Mouse (Mus musculus) kidney, embryonic 14.5 days (tissue): ENCODE measurements around the gene Dpm3. TPM values are rescaled to one million over a fixed set of nuclear protein-coding genes. Genes with fewer than 3 reads are reported as not detected.
"Not testable (repeated sequence)": the region's sequence is repeated elsewhere in the genome, so short reads cannot be mapped to it uniquely, and the experiment has no call there.

Source experiments
- ATAC-seq: fragments of 200-750 bp; cut with Nextera tagmentation; 2 replicates; pipeline ENCODE4 v1.8.0; 2017; ENCODE audit warnings: moderate number of reproducible peaks, mild to moderate bottlenecking, moderate TSS enrichment, moderate library complexity; ENCODE audit not compliant: low FRiP score, low TSS enrichment
- H3K27ac ChIP-seq: fragments of 300-500 bp; sonication (generic); 2 replicates; pipeline ENCODE4 v1.5.1; 2014; ENCODE audit warnings: low read depth, mild to moderate bottlenecking, low read length, moderate library complexity, mixed read lengths
- H3K27me3 ChIP-seq: fragments of 300-500 bp; sonication (generic); 2 replicates; pipeline ENCODE4 v1.6.1; 2014; ENCODE audit warnings: mild to moderate bottlenecking, low read length; ENCODE audit not compliant: control insufficient read depth, insufficient read depth
- H3K36me3 ChIP-seq: fragments of 300-500 bp; sonication (generic); 2 replicates; pipeline ENCODE4 v1.6.1; 2014; ENCODE audit warnings: low read length, mixed read lengths; ENCODE audit not compliant: control insufficient read depth, insufficient read depth
- H3K4me1 ChIP-seq: fragments of 300-500 bp; sonication (generic); 2 replicates; pipeline ENCODE4 v1.6.1; 2014; ENCODE audit warnings: low read length, mixed read lengths; ENCODE audit not compliant: control insufficient read depth, insufficient read depth
- H3K4me2 ChIP-seq: fragments of 300-500 bp; sonication (generic); replicated peaks from 2 replicates; pipeline ENCODE4 v1.6.1; 2014; ENCODE audit warnings: low read depth, mild to moderate bottlenecking, low read length
- H3K4me3 ChIP-seq: fragments of 300-500 bp; sonication (generic); 2 replicates; pipeline ENCODE4 v1.5.1; 2014; ENCODE audit warnings: mild to moderate bottlenecking, low read length
- H3K9ac ChIP-seq: fragments of 300-500 bp; sonication (generic); 2 replicates; pipeline ENCODE4 v1.6.1; 2014; ENCODE audit warnings: low read depth, mild to moderate bottlenecking, low read length, moderate library complexity
- H3K9me3 ChIP-seq: fragments of 300-500 bp; sonication (generic); 2 replicates; pipeline ENCODE4 v1.6.1; 2016; ENCODE audit warnings: low read length; ENCODE audit not compliant: control insufficient read depth
- WGBS: fragments of 180-500 bp; shearing (Covaris S2); extraction: QIAGEN DNeasy Blood & Tissue Kit; methylation state at CpG from one replicate; pipeline ENCODE4 v1.1.7; 2014; 5-methylcytosine and 5-hydroxymethylcytosine counted together
- polyA plus RNA-seq: library from polyadenylated mRNA; unstranded; fragments of >200 nt; fragmentation: Nextera tagmentation; extraction: Ambion mirVana; gene quantifications from 2 replicates; pipeline ENCODE4 v1.2.1, GENCODE M21; 2014

The Dpm3 gene
- 134 and 200 TPM in 2 replicates for polyA plus RNA-seq

GRCm38 (mm10) chr3:89259076-89259475 lies at the start of gene Dpm3:
TSS of gene Dpm3 (plus strand) at chr3:89259358.
- H3K9me3 ChIP-seq, result no peaks in the 10 kb centered on the region
- H3K27me3 ChIP-seq, result no peaks in the 10 kb centered on the region
- ATAC-seq, result no peak
- no peak within 1 kb of the TSS for H3K4me2 ChIP-seq
- 31% methylated on average over 7 of the region's 7 CpGs for WGBS
- H3K36me3 ChIP-seq, result no peaks in the 10 kb centered on the region
- no peak within 1 kb of the TSS for H3K9ac ChIP-seq
- no peaks in the 10 kb centered on the region for H3K4me1 ChIP-seq
- H3K4me3 ChIP-seq, result no peak within 1 kb of the TSS
- H3K27ac ChIP-seq, result no peak within 1 kb of the TSS

GRCm38 (mm10) chr3:89209731-89210130 lies 49.4 kb upstream of the Dpm3 start:
- Histone ChIP-seq H3K4me2 (no peak overlapping the region), H3K9ac (no peak overlapping the region), H3K4me1 (peaks cover 9% of the 10 kb centered on the region; the same call in 1 of the 2 replicates), H3K27me3 (no peaks in the 10 kb centered on the region), H3K36me3 (peaks cover 49% of the 10 kb centered on the region), H3K4me3 (no peak overlapping the region), H3K9me3 (no peaks in the 10 kb centered on the region), H3K27ac (no peak overlapping the region)
- WGBS, result 85% methylated on average over 7 of the region's 7 CpGs
- no peak for ATAC-seq

GRCm38 (mm10) chr3:89210162-89210561 lies 49.0 kb upstream of the Dpm3 start:
- Histone ChIP-seq H3K4me1 (peaks cover 13% of the 10 kb centered on the region; the same call in 1 of the 2 replicates), H3K4me3 (no peak overlapping the region), H3K36me3 (peaks cover 49% of the 10 kb centered on the region), H3K9me3 (no peaks in the 10 kb centered on the region), H3K27me3 (no peaks in the 10 kb centered on the region), H3K27ac (no peak overlapping the region), H3K4me2 (no peak overlapping the region), H3K9ac (no peak overlapping the region)
- WGBS, result 76% methylated on average over 13 of the region's 13 CpGs
- no peak for ATAC-seq

- Histone ChIP-seq H3K4me1 (peaks cover 19% of the 10 kb centered on the region), H3K4me2 (no peak overlapping the region), H3K36me3 (peaks cover 49% of the 10 kb centered on the region), H3K4me3 (no peak overlapping the region), H3K9ac (no peak overlapping the region), H3K27me3 (no peaks in the 10 kb centered on the region), H3K27ac (no peak overlapping the region), H3K9me3 (no peaks in the 10 kb centered on the region)
- no peak for ATAC-seq
- WGBS, result 69% methylated on average over 7 of the region's 7 CpGs
Measured at GRCm38 (mm10) chr3:89210731-89211130, 48.4 kb upstream of the Dpm3 start.

- H3K9ac ChIP-seq, result peak overlapping the region; percentile 76
- H3K9me3 ChIP-seq, result no peaks in the 10 kb centered on the region
- H3K4me3 ChIP-seq, result peak overlapping the region; percentile 95
- H3K27me3 ChIP-seq, result no peaks in the 10 kb centered on the region
- peak overlapping the region; percentile 86 for H3K4me2 ChIP-seq
- peaks cover 24% of the 10 kb centered on the region for H3K4me1 ChIP-seq
- WGBS, result under 1% methylated on average over 67 of the region's 69 CpGs
- peak overlapping the region; percentile 91 for H3K27ac ChIP-seq
- peaks cover 20% of the 10 kb centered on the region for H3K36me3 ChIP-seq
- peak; percentile 91 for ATAC-seq
Measured at GRCm38 (mm10) chr3:89213803-89214530, 45.2 kb upstream of the Dpm3 start.

DNA sequence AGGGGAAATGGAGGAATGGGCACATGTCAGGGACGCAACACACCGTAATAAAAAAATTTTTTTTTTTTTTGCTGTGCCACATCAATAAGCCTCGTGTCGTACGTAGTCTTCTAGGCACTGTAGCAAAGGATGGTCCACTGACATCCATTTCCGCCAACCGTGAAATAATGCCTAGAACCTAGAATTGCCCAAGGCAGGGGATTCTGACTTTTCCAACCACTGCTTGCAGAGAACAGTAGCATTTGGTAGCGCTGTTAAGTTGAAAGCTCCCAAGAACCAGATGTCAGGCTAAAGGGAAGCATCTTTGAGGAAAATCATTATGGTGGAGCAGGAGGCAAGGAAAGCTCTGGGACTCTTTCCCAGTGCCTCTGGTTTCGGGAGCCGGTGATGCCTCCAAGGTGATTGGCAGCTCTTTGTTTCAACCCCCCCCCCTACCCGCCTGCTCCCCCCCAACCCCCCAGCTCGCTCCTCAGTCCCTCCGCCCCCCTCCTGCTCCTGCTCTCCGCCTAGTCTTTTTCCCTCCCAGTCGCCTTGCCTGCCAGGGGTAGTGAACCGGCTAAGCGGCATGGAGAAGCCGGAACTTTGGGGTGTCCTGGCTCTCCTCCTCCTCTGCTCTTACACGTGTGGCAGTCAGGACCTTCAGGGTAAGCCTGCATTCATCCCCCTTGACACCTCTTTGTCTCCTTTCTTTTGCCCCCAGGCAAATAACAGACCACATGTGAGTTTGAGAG lies 44.3 kb upstream of the Dpm3 start, which contains the start of gene Thbs3:
Gene Thbs3, plus strand, starts transcription at position 500 of the 731 bp plus-strand sequence.
- Histone ChIP-seq H3K27ac (peak within 1 kb of the TSS; percentile 91), H3K4me1 (peaks cover 24% of the 10 kb centered on the region), H3K9ac (peak within 1 kb of the TSS; percentile 76), H3K36me3 (peaks cover 11% of the 10 kb centered on the region), H3K4me3 (peak within 1 kb of the TSS; percentile 95), H3K9me3 (no peaks in the 10 kb centered on the region), H3K27me3 (no peaks in the 10 kb centered on the region), H3K4me2 (peak within 1 kb of the TSS; percentile 86)
- ATAC-seq, result no peak
- WGBS, result under 1% methylated on average over 19 of the region's 19 CpGs

DNA sequence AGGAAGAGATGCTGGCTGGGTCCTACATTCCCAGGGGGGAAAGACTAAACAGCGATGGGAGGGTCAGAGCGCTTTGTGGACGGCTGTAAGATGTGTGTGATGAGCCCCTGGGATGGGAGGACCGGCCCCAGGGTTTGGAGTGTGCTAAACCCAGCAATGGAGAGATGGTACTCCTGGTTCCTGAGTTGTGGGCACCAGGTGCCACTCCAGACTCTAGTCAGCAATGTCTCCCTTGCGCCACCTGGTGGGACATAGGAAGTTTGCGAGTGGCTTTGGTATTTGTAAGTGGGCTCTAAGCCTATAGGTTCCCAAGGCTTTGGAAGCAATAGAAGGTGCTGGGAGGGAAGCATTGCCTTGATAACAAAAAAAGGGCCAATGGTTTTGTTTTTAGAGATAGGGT lies 43.3 kb upstream of the Dpm3 start:
- Histone ChIP-seq H3K9ac (peak overlapping the region; percentile 23; the same call in 1 of the 2 replicates), H3K4me1 (peaks cover 24% of the 10 kb centered on the region), H3K4me3 (peak overlapping the region; percentile 95; the same call in 1 of the 2 replicates), H3K9me3 (no peaks in the 10 kb centered on the region), H3K27ac (peak overlapping the region; percentile 24; the same call in 1 of the 2 replicates), H3K27me3 (no peaks in the 10 kb centered on the region), H3K36me3 (peaks cover 4% of the 10 kb centered on the region; the same call in 1 of the 2 replicates), H3K4me2 (peak overlapping the region; percentile 86)
- ATAC-seq, result peak; percentile 30
- WGBS, result 0% methylated on average over 6 of the region's 6 CpGs

DNA sequence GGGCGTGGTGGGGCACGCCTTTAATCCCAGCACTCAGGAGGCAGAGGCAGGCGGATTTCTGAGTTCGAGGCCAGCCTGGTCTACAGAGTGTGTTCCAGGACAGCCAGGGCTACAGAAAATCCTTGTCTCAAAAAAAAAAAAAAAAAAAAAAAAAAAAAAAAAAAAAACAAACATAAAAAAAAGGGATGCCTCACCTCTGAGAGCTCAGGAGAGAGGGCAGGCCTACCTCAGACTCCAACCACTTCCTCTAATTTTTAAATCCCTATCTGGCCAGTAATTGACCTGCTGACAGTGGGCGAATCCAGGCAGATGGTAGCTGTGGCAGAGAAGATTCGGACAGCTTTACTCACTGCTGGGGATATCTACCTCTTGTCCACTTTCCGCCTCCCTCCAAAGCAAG lies 42.8 kb upstream of the Dpm3 start:
- not testable (repeated sequence) for H3K27me3 ChIP-seq, H3K4me2 ChIP-seq, H3K9ac ChIP-seq, H3K36me3 ChIP-seq, H3K27ac ChIP-seq, H3K4me3 ChIP-seq, ATAC-seq, H3K9me3 ChIP-seq
- 78% methylated on average over 7 of the region's 7 CpGs for WGBS
- H3K4me1 ChIP-seq, result peaks cover 24% of the 10 kb centered on the region

DNA sequence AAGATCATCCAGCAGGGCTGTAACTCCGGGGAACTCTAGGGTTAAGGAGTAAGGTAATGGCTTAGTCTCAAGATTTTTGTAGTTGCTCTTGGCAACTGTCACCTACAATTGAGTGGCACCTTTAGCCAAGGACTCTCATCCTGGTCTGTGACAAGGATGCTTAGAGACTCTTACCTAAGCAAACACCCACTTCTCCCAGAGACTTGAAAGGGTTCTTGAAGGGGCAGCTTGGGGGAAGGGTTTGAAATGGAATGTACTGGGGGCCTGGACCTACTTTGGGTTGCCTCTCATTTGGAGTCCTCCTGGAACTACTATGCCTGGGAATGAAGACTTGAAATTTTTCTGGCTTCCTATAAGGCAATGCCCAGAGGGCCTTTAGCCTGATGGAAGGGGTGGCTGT lies 40.9 kb upstream of the Dpm3 start:
- H3K27ac ChIP-seq, result no peak overlapping the region
- no peaks in the 10 kb centered on the region for H3K27me3 ChIP-seq
- H3K36me3 ChIP-seq, result no peaks in the 10 kb centered on the region; the same call in 1 of the 2 replicates
- 86% methylated on average over 1 of the region's 1 CpGs for WGBS
- H3K9ac ChIP-seq, result no peak overlapping the region
- H3K4me1 ChIP-seq, result peaks cover 17% of the 10 kb centered on the region
- no peak for ATAC-seq
- no peaks in the 10 kb centered on the region for H3K9me3 ChIP-seq
- H3K4me3 ChIP-seq, result no peak overlapping the region
- no peak overlapping the region for H3K4me2 ChIP-seq
